Mouse (Mus musculus): Measurements from ENCODE around the gene Itih5.

GRCm38 (mm10) chr2:10300244-10300643 is 146.9 kb downstream of the Itih5 start:
- TF ChIP-seq CTCF (IDR thresholded peaks at IDR 0.05; ENCODE audit: control insufficient read depth, insufficient read depth, insufficient read length) (no peak), USF1 (IDR thresholded peaks at IDR 0.05; ENCODE audit: low read depth) (no peak)

Data from C2C12 (cell line).